Mouse (Mus musculus) cerebellum, postnatal 36 days (tissue): Measurements from ENCODE around the gene Ctxn2.

ENCODE experiments used
- DNase-seq, 2 experiments: peaks; one replicate each; pipeline ENCODE4 v3.0.0; 2021 to 2022; ENCODE audit warnings: mixed read lengths in 2 of 2

Ctxn2 gene

DNA sequence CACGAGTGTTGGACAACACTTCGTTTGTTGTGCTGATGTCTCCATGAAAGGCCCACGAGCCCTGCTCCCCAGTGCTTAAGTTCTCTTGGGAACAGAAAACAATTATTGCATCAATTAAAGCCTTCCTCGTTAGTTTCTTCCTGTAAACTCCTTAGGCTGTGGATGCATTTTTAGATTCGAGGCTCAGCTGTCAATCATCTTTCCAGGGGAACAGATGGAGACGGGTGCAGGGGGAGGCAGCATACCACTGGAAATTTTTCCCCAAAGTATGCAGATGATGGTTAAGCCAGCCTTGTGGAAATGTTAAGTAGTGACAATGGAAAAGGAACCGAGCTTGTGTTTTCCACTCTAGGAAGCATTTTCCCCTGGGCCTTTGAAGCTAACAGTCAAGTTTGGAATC lies 60.3 kb downstream of the Ctxn2 start:
- DNase-seq = no peak
